Mouse (Mus musculus) stomach, postnatal 0 days (tissue): ENCODE results near the gene Fcrla. TPM values are rescaled to one million over a fixed set of nuclear protein-coding genes. Genes with fewer than 3 reads are reported as not detected.
"Not testable (repeated sequence)": the region's sequence is repeated elsewhere in the genome, so short reads cannot be mapped to it uniquely, and the experiment has no call there.

Experiments used
- ATAC-seq: fragments of 200-750 bp; cut with Nextera tagmentation; 2 replicates; pipeline ENCODE4 v1.8.0; 2017; ENCODE audit not compliant: low FRiP score, low TSS enrichment
- DNase-seq: peaks from one replicate; pipeline ENCODE4 v3.0.0-alpha.2; 2016; ENCODE audit warnings: low spot score
- H3K27ac ChIP-seq: fragments of 300-500 bp; sonication (generic); replicated peaks from 2 replicates; pipeline ENCODE4 v1.5.1; 2014; ENCODE audit warnings: mild to moderate bottlenecking, control low read depth
- H3K27me3 ChIP-seq: fragments of 300-500 bp; sonication (generic); 2 replicates; pipeline ENCODE4 v1.6.1; 2014; ENCODE audit warnings: low read length; ENCODE audit not compliant: control insufficient read depth, insufficient read depth
- H3K36me3 ChIP-seq: fragments of 300-500 bp; sonication (generic); 2 replicates; pipeline ENCODE4 v1.6.1; 2014; ENCODE audit warnings: low read length, mixed read lengths; ENCODE audit not compliant: control insufficient read depth, insufficient read depth
- H3K4me1 ChIP-seq: fragments of 300-500 bp; sonication (generic); replicated peaks from 2 replicates; pipeline ENCODE4 v1.6.1; 2014; ENCODE audit warnings: antibody characterized with exemption; ENCODE audit not compliant: control insufficient read depth, insufficient read depth
- H3K4me2 ChIP-seq: fragments of 300-500 bp; sonication (generic); replicated peaks from 2 replicates; pipeline ENCODE4 v1.6.1; 2014; ENCODE audit warnings: low read depth, mild to moderate bottlenecking, control low read depth, moderate library complexity
- H3K4me3 ChIP-seq: fragments of 300-500 bp; sonication (generic); 2 replicates; pipeline ENCODE4 v1.5.1; 2014; ENCODE audit warnings: low read depth, low read length, control low read depth
- H3K9ac ChIP-seq: fragments of 300-500 bp; sonication (generic); 2 replicates; pipeline ENCODE4 v1.6.1; 2014; ENCODE audit warnings: mild to moderate bottlenecking, low read length, control low read depth, mixed read lengths
- H3K9me3 ChIP-seq: fragments of 300-500 bp; sonication (generic); 2 replicates; pipeline ENCODE4 v1.6.1; 2016; ENCODE audit warnings: low read length; ENCODE audit not compliant: control insufficient read depth
- CTCF ChIP-seq: IDR thresholded peaks from 2 replicates; pipeline ENCODE4 v1.5.1; 2016; ENCODE audit warnings: antibody characterized with exemption, low read depth, mild to moderate bottlenecking, moderate library complexity
- EP300 ChIP-seq: optimal IDR thresholded peaks from 2 replicates; pipeline ENCODE3; 2016; ENCODE audit warnings: antibody characterized with exemption
- WGBS: fragments of 180-500 bp; shearing (Covaris S2); extraction: QIAGEN DNeasy Blood & Tissue Kit; methylation state at CpG from one replicate; pipeline ENCODE4 v1.1.7; 2014; 5-methylcytosine and 5-hydroxymethylcytosine counted together
- polyA plus RNA-seq: library from polyadenylated mRNA; unstranded; fragments of >200 nt; fragmentation: Nextera tagmentation; extraction: Ambion mirVana; gene quantifications from 2 replicates; pipeline ENCODE4 v1.2.1, GENCODE M21; 2015

Fcrla gene
- polyA plus RNA-seq, result 0.29 and 0.38 TPM in 2 replicates

- DNase-seq, result no peak
- Histone ChIP-seq H3K4me1 (no peaks in the 10 kb centered on the region), H3K36me3 (no peaks in the 10 kb centered on the region), H3K27ac (no peak within 1 kb of the TSS), H3K9me3 (no peaks in the 10 kb centered on the region), H3K9ac (no peak within 1 kb of the TSS), H3K4me2 (no peak within 1 kb of the TSS), H3K27me3 (no peaks in the 10 kb centered on the region), H3K4me3 (no peak within 1 kb of the TSS)
- no peak for ATAC-seq
- TF ChIP-seq EP300, result no peak
- TF ChIP-seq CTCF, result no peak
- WGBS, result 82% methylated on average over 3 of the region's 3 CpGs
Measured at GRCm38 (mm10) chr1:170927378-170927777, at the start of gene Fcrla. TSS of gene Fcrla (minus strand) at chr1:170927583.

DNA sequence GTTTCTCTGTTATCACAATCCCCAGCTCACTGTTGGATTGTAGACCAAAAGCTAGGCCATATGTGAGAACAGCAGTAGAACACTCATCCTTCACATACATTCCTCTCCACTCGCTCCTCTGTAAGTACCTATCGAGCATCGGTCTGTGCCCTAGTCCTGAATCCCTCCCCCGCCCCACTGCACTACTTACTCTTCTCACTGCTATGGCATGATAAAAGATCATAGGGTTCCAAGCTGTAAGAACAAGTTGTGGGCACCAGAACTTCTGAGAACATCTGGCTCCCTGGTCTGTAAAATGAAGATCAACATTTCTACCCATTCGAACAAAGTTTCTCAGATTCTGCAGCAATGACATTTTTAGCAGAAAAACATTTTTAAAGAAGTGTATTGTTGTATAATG lies 49.1 kb upstream of the Fcrla start, which contains the start of gene Fcgr2b:
Gene Fcgr2b, minus strand, starts transcription at position 101 of the 400 bp plus-strand sequence.
- Histone ChIP-seq H3K4me3 (no peak within 1 kb of the TSS), H3K9ac (no peak within 1 kb of the TSS), H3K36me3 (no peaks in the 10 kb centered on the region), H3K9me3 (no peaks in the 10 kb centered on the region), H3K4me2 (no peak within 1 kb of the TSS), H3K27ac (no peak within 1 kb of the TSS), H3K27me3 (no peaks in the 10 kb centered on the region), H3K4me1 (no peaks in the 10 kb centered on the region)
- WGBS, result 86% methylated on average over 5 of the region's 5 CpGs
- no peak for DNase-seq
- TF ChIP-seq CTCF (no peak), EP300 (no peak)
- no peak for ATAC-seq

- Histone ChIP-seq H3K4me1 (no peaks in the 10 kb centered on the region), H3K9ac (no peak overlapping the region), H3K4me3 (no peak overlapping the region), H3K27ac (no peak overlapping the region), H3K27me3 (no peaks in the 10 kb centered on the region), H3K4me2 (no peak overlapping the region), H3K36me3 (no peaks in the 10 kb centered on the region), H3K9me3 (no peaks in the 10 kb centered on the region)
- 59% methylated on average over 7 of the region's 7 CpGs for WGBS
- no peak for ATAC-seq
- no peak for TF ChIP-seq CTCF
- DNase-seq, result no peak
Measured at GRCm38 (mm10) chr1:170975751-170976161, 48.4 kb upstream of the Fcrla start.

GRCm38 (mm10) chr1:170975350-170975749 lies 48.0 kb upstream of the Fcrla start:
- not testable (repeated sequence) for DNase-seq, H3K27me3 ChIP-seq, H3K4me1 ChIP-seq, H3K9ac ChIP-seq, H3K27ac ChIP-seq, H3K4me2 ChIP-seq, H3K36me3 ChIP-seq, ATAC-seq, H3K9me3 ChIP-seq, H3K4me3 ChIP-seq
- WGBS, result 80% methylated on average over 2 of the region's 2 CpGs

DNA sequence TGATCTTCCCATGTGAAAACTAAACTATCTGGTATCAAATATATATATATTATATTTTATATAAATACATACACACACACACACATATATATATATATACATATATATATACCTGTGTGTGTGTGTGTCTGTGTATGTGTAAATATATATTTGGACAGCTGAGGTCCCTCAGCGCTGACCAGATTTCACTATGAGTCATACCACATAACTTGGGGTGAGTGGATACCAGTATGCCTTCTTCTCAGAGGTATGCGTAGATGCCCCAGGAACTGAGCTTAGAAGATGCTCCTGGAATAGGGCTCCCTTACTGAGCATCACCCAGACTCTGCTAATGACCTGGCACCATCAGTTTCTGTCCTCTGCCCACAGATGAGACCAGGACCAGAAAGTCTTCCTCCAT lies 47.4 kb upstream of the Fcrla start:
- Histone ChIP-seq H3K27me3 (no peaks in the 10 kb centered on the region), H3K27ac (no peak overlapping the region), H3K4me1 (no peaks in the 10 kb centered on the region), H3K4me2 (no peak overlapping the region), H3K9me3 (no peaks in the 10 kb centered on the region), H3K4me3 (no peak overlapping the region), H3K9ac (no peak overlapping the region), H3K36me3 (no peaks in the 10 kb centered on the region)
- WGBS, result 91% methylated on average over 2 of the region's 2 CpGs
- TF ChIP-seq EP300 (no peak), CTCF (no peak)
- ATAC-seq (no peak), DNase-seq (no peak)

DNA sequence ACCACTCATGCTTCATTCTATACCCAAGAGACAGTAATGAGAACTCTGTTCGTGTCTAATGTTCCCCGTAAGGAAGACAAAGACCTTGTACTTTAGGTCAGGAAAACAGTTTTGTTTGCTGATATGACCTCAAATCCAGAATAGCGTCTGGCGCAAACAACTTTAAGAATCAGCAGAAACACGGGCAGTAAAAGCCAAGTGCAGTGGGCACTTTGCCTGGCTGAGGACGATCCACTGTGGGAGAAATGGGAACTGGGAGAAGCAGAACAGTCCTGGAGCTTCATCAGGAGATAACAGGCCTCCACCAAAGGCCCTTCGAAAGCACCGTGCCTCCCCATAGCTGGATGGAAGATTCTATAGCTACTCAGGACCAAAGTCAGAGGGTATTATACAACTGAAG lies 46.8 kb upstream of the Fcrla start:
- Histone ChIP-seq H3K4me2 (no peak overlapping the region), H3K27ac (no peak overlapping the region), H3K4me1 (no peaks in the 10 kb centered on the region), H3K9ac (no peak overlapping the region), H3K9me3 (no peaks in the 10 kb centered on the region), H3K36me3 (no peaks in the 10 kb centered on the region), H3K27me3 (no peaks in the 10 kb centered on the region), H3K4me3 (no peak overlapping the region)
- DNase-seq (no peak), ATAC-seq (no peak)
- TF ChIP-seq EP300, result no peak
- no peak for TF ChIP-seq CTCF
- WGBS, result 79% methylated on average over 8 of the region's 8 CpGs
